Mouse (Mus musculus) liver, embryonic 14.5 days (tissue): Measurements from ENCODE around the gene Rassf5.

Source experiments
- CTCF ChIP-seq: IDR thresholded peaks from 2 replicates; pipeline ENCODE4 v1.5.1; 2016; ENCODE audit warnings: antibody characterized with exemption, low read depth, control low read depth
- EP300 ChIP-seq: IDR thresholded peaks from 2 replicates; pipeline ENCODE4 v1.6.1; 2016; ENCODE audit warnings: antibody characterized with exemption, low read depth

DNA sequence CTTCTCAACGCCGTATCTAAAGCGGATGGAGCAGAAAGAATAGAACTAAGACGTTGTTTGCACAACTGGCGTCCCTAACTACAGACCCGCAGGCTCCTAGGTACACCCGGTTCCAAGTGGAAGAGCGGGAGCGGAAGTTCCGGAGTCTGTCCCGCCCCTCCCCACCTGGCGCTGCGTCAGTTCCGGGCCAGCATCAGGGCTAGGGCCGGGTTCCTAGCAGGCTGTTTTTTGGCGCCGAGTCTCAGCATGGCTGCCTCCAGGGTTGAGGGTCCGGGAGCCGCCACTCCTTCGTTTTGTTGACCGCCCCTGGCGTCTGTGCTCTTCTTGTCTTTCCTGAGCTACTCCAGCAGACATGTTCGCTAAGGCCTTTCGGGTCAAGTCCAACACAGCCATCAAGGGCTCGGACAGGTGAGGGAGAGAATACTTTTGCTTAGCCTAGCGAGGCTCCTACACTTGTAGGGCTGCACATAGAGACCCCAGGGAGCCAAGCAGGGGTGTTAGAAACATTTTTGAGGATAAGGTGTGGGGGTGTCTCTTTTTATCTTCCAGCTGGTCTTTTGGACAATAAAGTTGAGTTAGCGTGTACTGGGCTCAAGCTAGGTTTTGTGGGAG, 91.9 kb downstream of the Rassf5 start, which contains the start of gene Eif2d:
- TF ChIP-seq CTCF (no peak), EP300 (no peak)
